Mouse (Mus musculus) hindbrain, embryonic 12.5 days (tissue): Measurements from ENCODE around the gene Rbx1. TPM values are rescaled to one million over a fixed set of nuclear protein-coding genes. Genes with fewer than 3 reads are reported as not detected.
A peak's percentile ranks its signal among the peaks of the same experiment; 100 is the strongest.

Experiments used
- ATAC-seq: fragments of 200-750 bp; cut with Nextera tagmentation; 2 replicates; pipeline ENCODE4 v1.8.0; 2017; ENCODE audit warnings: moderate TSS enrichment; ENCODE audit not compliant: low FRiP score
- H3K27ac ChIP-seq: fragments of 300-500 bp; sonication (generic); 2 replicates; pipeline ENCODE4 v1.5.1; 2016; ENCODE audit warnings: mild to moderate bottlenecking
- H3K27me3 ChIP-seq: fragments of 300-500 bp; sonication (generic); 2 replicates; pipeline ENCODE4 v1.6.1; 2016; ENCODE audit warnings: mild to moderate bottlenecking
- H3K36me3 ChIP-seq: fragments of 300-500 bp; sonication (generic); 2 replicates; pipeline ENCODE4 v1.6.1; 2016; ENCODE audit warnings: mild to moderate bottlenecking
- H3K4me1 ChIP-seq: fragments of 300-500 bp; sonication (generic); 2 replicates; pipeline ENCODE4 v1.6.1; 2016
- H3K4me2 ChIP-seq: fragments of 300-500 bp; sonication (generic); replicated peaks from 2 replicates; pipeline ENCODE4 v1.6.1; 2016; ENCODE audit warnings: mild to moderate bottlenecking
- H3K4me3 ChIP-seq: fragments of 300-500 bp; sonication (generic); 2 replicates; pipeline ENCODE4 v1.5.1; 2016; ENCODE audit warnings: mild to moderate bottlenecking
- H3K9ac ChIP-seq: fragments of 300-500 bp; sonication (generic); 2 replicates; pipeline ENCODE4 v1.6.1; 2016; ENCODE audit warnings: mild to moderate bottlenecking, moderate library complexity
- H3K9me3 ChIP-seq: fragments of 300-500 bp; sonication (generic); replicated peaks from 2 replicates; pipeline ENCODE4 v1.6.1; 2016; ENCODE audit warnings: mild to moderate bottlenecking
- WGBS: fragments of 180-500 bp; shearing (Covaris S2); methylation state at CpG from one replicate; pipeline ENCODE4 v1.1.7; 2016; 5-methylcytosine and 5-hydroxymethylcytosine counted together
- polyA plus RNA-seq: library from polyadenylated mRNA; unstranded; fragments of >200 nt; fragmentation: Nextera tagmentation; extraction: Ambion mirVana; gene quantifications from 2 replicates; pipeline ENCODE4 v1.2.1, GENCODE M21; 2016

The Rbx1 gene
- polyA plus RNA-seq, 1 experiment from 2014 or later: 485 TPM

DNA sequence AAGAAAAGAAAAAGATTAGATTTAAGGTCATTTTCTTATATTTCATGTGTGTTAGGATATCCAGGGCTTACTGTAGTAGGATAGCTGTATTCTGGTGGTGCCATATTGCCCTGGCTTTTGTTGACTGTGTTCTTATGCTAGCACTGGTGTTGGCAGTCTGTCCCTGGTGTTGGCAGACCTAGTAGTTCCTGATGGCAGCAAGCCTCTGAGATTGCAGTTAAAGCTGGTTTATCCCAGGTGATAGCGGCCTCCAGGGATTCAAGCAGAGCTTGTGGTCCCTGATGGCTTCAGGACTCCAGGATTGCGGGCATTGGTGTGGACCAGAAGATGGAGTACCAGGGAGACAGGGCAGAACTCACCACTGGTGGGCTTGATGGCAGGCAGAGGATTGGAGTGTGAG is 37.4 kb downstream of the Rbx1 start:
- no peak for ATAC-seq
- H3K4me2 ChIP-seq: no peak overlapping the region
- 85% methylated on average over 2 of the region's 2 CpGs for WGBS
- no peak overlapping the region for H3K4me3 ChIP-seq
- no peaks in the 10 kb centered on the region for H3K27me3 ChIP-seq
- no peak overlapping the region for H3K9ac ChIP-seq
- no peaks in the 10 kb centered on the region for H3K4me1 ChIP-seq
- no peaks in the 10 kb centered on the region for H3K9me3 ChIP-seq
- no peak overlapping the region for H3K27ac ChIP-seq
- H3K36me3 ChIP-seq: no peaks in the 10 kb centered on the region

DNA sequence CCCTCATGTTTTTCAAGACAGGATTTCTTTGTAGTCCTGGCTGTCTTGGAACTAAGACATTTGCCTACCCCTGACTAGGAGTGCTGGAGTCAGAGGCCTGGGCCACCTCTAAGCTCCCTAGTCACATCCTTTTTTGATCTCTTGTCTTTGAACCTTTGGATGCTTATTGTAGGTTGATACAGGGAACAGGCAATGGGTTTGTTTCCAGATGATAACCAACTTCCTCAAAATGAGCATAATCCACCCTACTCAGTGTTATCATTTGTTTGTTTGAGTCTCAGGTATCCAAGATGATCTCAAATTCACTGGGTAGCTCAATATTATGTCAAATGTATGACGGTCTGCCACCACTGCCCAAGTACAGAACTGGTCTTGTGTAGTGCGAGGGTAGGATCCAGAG is 37.9 kb downstream of the Rbx1 start:
- Histone ChIP-seq H3K9ac (no peak overlapping the region), H3K4me1 (no peaks in the 10 kb centered on the region), H3K36me3 (no peaks in the 10 kb centered on the region), H3K4me3 (no peak overlapping the region), H3K4me2 (no peak overlapping the region), H3K27ac (no peak overlapping the region), H3K27me3 (no peaks in the 10 kb centered on the region), H3K9me3 (no peaks in the 10 kb centered on the region)
- no peak for ATAC-seq
- 92% methylated on average over 2 of the region's 2 CpGs for WGBS

DNA sequence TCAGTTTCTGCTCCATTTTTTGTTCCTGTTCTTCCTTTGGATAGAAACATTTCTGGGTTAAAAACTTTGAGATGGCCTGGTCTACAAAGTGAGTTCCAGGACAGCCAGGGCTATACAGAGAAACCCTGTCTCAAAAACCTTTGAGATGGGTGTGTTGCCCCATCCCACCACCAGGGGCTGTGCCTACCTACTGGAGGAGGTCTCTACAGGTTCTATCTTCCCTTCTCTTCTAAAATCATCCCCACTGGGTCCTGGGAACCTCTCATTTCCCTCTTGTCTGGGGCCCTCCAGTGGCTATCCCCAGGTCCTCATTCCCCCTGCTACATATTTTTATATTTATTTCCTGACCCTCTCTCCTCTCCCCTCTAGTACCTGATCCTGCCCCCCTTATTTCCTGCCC is 41.1 kb downstream of the Rbx1 start:
- no peak overlapping the region for H3K4me2 ChIP-seq
- no peak overlapping the region for H3K27ac ChIP-seq
- H3K4me3 ChIP-seq: no peak overlapping the region
- H3K36me3 ChIP-seq: no peaks in the 10 kb centered on the region
- ATAC-seq: no peak
- H3K9me3 ChIP-seq: no peaks in the 10 kb centered on the region
- no peaks in the 10 kb centered on the region for H3K27me3 ChIP-seq
- H3K9ac ChIP-seq: no peak overlapping the region
- H3K4me1 ChIP-seq: no peaks in the 10 kb centered on the region

DNA sequence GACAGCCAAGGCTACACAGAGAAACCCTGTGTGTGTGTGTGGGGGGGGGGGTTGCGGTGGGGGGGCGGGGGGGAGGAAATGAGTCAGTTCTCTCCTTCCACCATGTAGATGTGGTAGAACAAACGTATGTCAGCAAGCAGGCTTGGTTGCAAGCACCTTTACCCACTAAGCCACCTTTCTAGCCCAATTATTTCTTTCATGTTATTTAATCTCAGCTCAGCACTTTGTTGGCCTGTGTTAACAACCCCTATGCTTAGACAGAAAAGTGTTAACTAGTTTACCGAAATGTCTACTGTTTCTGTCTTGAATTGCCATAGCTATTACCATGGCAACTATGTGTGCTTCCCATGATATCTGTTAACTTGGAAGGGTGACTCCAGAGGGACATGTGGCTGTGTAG is 44.5 kb downstream of the Rbx1 start:
- 90% methylated on average over 3 of the region's 4 CpGs for WGBS
- ATAC-seq: no peak

DNA sequence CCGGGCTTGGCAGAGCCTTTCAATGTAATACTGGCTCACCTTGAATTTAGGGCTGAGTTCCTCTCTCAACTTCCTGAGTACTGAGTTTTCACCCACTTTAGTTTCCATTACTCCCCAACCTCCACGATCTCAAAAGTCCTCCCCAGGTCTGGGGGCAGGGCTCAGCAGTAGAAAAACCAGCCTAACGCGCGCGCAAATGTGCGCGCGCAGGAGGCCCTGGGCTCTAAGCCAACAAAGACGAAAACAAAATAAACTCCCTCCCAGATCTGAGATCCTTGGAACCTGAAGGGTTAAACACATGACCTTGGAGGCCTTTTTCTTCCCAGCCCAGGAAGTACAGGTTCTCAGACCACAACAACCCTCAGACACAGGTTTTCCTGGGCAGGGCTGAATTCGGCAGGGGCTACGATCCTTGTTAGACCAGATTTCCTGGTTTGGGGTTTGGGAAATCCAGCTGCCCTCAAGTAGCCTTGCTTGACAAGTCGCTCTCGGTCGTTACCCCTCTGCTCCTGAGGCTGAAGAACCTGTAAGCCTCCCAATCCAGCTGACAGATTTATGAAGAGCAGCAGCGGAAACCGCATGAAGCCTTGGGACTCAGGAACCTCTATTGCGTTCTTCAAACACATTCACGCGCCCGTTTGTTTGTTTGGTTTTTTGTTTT is 45.6 kb downstream of the Rbx1 start:
- 53% methylated on average over 21 of the region's 21 CpGs for WGBS

More for the DNA sequence above, 44.5 kb downstream of the Rbx1 start:
- no peaks in the 10 kb centered on the region for H3K9me3 ChIP-seq
- H3K4me1 ChIP-seq: peaks cover 10% of the 10 kb centered on the region
- no peak overlapping the region for H3K4me2 ChIP-seq
- no peak overlapping the region for H3K4me3 ChIP-seq
- no peak overlapping the region for H3K9ac ChIP-seq
- H3K36me3 ChIP-seq: no peaks in the 10 kb centered on the region
- H3K27ac ChIP-seq: no peak overlapping the region
- no peaks in the 10 kb centered on the region for H3K27me3 ChIP-seq

DNA sequence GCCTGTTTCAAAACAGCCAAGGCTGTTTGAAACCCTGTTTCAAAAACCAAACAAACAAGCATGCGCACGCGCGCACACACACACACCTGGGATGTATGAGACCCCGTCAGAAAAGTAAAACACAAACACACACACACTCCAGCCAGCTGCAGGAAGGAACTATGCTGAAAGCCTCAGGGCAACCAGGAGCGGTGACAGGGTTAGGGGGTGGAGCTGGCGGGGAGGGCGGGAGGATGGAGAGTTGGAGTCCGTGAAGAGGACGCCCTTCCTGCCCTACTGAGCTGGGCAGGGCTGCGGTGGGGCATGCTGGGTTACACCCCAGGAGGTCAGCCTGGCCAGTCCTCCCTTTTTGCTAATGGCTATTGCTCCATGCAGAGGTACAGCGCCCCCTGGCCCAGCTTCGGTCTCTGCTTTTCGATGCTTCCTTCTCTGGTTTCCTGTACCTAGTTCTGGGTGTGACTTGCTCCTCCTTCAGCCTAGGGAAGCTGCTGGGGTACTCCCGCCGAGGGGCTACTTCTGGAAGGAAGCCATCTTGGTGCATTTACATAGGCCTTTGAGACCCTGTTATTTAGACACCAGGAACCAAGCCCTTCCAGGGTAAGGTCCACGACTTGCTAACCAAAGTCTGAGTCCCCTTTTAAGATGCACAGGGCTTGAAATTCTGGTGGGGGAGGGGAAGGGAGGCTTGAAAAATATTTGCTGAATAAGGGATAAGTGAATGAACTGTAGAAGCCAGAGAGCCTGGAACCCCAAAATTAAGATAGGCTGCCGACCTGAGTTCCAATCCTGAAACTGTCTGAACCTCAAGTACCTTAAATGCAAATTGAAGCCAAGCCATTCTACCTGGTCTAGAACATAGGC is 48.2 kb downstream of the Rbx1 start:
- Histone ChIP-seq H3K9me3 (no peaks in the 10 kb centered on the region), H3K9ac (peak overlapping the region; percentile 47), H3K27ac (0 out of 2 replicates have a peak overlapping the region, but pooled peaks have one; percentile 18), H3K36me3 (no peaks in the 10 kb centered on the region), H3K4me1 (peaks cover 10% of the 10 kb centered on the region), H3K27me3 (no peaks in the 10 kb centered on the region), H3K4me3 (peak overlapping the region; percentile 24), H3K4me2 (peak overlapping the region; percentile 56)
- no peak for ATAC-seq
- WGBS: 11% methylated on average over 18 of the region's 18 CpGs

More for the DNA sequence above, 45.6 kb downstream of the Rbx1 start:
- Histone ChIP-seq H3K27ac (no peak overlapping the region), H3K4me1 (peaks cover 10% of the 10 kb centered on the region), H3K36me3 (no peaks in the 10 kb centered on the region), H3K27me3 (no peaks in the 10 kb centered on the region), H3K9me3 (no peaks in the 10 kb centered on the region), H3K4me3 (no peak overlapping the region), H3K9ac (no peak overlapping the region), H3K4me2 (peak overlapping the region; percentile 26)
- no peak for ATAC-seq

DNA sequence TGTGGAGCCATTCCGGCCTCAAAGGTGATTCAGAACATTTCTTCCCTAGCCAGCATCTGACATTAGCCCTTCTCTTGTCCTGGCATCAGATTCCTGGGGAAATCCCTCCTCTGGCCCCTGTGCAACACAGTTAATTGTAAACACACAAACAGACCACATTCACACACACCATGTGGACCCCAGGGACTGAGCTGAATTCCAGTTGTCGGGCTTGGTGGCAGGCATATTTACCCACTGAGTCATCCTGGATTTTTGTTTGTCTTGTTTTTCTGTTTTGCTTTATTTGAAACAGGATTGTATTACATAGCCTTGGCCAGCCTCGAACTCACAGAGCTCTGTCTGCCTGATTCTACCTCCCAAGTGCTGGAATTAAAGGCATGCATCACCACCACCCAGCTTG is 49.1 kb downstream of the Rbx1 start:
- no peaks in the 10 kb centered on the region for H3K27me3 ChIP-seq
- H3K9ac ChIP-seq: no peak overlapping the region
- ATAC-seq: no peak
- no peak overlapping the region for H3K4me2 ChIP-seq
- H3K36me3 ChIP-seq: no peaks in the 10 kb centered on the region
- no peak overlapping the region for H3K27ac ChIP-seq
- peaks cover 10% of the 10 kb centered on the region for H3K4me1 ChIP-seq
- H3K4me3 ChIP-seq: no peak overlapping the region
- 80% methylated on average over 3 of the region's 3 CpGs for WGBS
- no peaks in the 10 kb centered on the region for H3K9me3 ChIP-seq

DNA sequence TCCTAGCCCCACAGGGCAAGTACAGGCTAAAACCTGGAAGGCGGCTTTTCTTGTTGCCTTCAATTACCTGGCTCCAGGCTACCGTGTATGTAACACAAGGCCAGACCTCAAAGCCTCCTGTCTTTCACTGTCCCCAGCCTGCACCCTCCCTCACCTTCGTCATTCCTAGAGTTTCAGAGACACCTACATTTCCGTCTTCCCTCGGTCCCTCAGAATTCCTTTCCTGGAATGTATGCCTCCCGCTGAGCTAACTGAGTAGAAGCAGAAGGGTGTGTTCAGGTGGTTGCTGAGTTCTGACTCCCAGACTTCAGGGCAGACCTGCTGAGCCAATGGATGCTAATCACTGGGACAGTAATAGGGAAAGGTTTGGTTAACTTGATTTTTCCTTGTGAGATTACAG is 51.9 kb downstream of the Rbx1 start:
- ATAC-seq: no peak
- Histone ChIP-seq H3K27ac (no peak overlapping the region), H3K4me3 (no peak overlapping the region), H3K27me3 (peaks cover 7% of the 10 kb centered on the region; the same call in 1 of the 2 replicates), H3K36me3 (no peaks in the 10 kb centered on the region), H3K4me2 (no peak overlapping the region), H3K4me1 (peaks cover 16% of the 10 kb centered on the region), H3K9ac (no peak overlapping the region), H3K9me3 (no peaks in the 10 kb centered on the region)
- 56% methylated on average over 6 of the region's 6 CpGs for WGBS

DNA sequence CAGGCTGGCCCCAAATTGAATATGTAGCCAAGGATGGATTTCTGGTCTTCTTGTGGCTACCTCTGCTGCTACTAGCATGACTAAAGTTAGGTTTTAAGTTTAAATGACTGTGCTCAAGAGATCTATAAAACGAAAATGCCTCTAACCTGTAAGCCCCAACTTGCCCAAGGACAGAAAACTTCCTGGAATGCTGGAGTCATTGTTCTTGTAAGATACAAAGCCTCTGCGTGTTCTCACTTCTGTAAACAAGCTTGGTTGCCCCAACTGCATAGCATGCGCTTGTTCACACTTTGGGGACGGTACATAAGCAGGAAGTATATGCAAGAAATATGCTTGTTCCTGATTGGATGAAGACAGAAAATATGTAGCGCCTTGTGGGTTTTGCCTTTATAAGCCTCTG is 52.7 kb downstream of the Rbx1 start:
- H3K36me3 ChIP-seq: no peaks in the 10 kb centered on the region
- WGBS: 85% methylated on average over 5 of the region's 5 CpGs
- H3K27me3 ChIP-seq: peaks cover 7% of the 10 kb centered on the region; the same call in 1 of the 2 replicates
- H3K4me3 ChIP-seq: no peak overlapping the region
- peaks cover 16% of the 10 kb centered on the region for H3K4me1 ChIP-seq
- H3K9ac ChIP-seq: no peak overlapping the region
- no peak for ATAC-seq
- H3K4me2 ChIP-seq: no peak overlapping the region
- H3K9me3 ChIP-seq: no peaks in the 10 kb centered on the region
- no peak overlapping the region for H3K27ac ChIP-seq

DNA sequence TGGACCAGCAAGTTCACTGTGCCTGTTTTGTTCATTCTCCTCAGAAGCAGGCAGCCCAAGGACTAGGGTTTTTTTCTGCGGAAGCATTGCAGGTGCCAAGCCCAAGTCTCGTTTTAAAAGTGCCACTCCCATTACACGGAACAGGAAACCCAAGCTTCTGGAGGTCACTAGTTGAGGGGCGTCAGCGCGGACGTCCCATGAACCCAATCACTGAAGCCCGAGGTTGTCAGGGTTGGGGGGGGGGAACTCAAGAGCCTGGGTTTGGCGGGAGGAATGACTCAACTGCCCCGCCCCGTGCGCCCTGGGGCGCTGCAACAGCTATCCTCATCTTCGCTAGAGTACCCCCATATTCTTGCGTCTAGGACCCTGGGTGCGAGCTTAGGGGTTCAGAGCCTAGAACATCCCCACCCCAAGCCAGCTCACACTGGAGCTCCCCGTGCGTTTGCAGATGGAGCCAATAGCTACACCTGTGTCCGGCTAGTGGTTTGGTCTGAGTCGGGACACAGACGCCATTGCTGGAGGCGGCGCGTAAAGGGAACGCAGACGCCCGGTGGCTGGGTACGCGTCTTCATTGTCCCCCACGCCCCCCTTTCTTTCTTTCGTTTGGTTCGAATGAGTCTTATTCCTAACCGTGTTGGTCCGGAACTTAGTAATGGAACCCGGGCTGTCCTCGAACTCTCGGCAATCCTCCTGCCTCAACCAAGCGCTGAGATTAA is 56.1 kb downstream of the Rbx1 start:
- under 1% methylated on average over 38 of the region's 38 CpGs for WGBS
- 0 out of 2 replicates have a peak, but pooled peaks have one; percentile 26 for ATAC-seq
- H3K4me2 ChIP-seq: peak overlapping the region; percentile 93

DNA sequence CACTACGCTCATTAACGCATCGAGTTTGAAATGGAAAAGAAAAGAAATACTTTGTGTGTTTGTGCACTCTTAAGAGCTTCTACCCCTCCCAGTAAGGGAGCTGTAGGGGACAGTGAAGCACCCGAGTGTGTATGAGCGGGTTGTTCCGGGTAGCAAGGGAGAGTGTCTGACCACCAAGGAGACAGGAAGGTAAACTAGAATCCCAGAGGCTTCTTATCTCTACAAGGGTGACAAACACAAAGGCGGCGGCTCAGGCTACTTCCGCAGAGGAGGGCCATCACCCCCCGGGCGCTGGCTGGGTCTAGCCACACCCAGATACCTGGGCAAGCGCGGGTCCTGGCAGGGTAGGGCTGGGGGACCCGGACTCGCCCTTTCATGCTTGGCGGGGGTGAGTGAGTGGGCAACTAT is 56.7 kb downstream of the Rbx1 start:
- Histone ChIP-seq H3K9me3 (no peaks in the 10 kb centered on the region), H3K36me3 (no peaks in the 10 kb centered on the region), H3K27ac (peak overlapping the region; percentile 90), H3K27me3 (peaks cover 13% of the 10 kb centered on the region; the same call in 1 of the 2 replicates), H3K9ac (peak overlapping the region; percentile 75), H3K4me1 (peaks cover 11% of the 10 kb centered on the region; the same call in 1 of the 2 replicates), H3K4me2 (peak overlapping the region; percentile 93), H3K4me3 (peak overlapping the region; percentile 55)
- under 1% methylated on average over 16 of the region's 16 CpGs for WGBS
- ATAC-seq: no peak; the same call in 1 of the 2 replicates

More for the DNA sequence above, 56.1 kb downstream of the Rbx1 start:
- Histone ChIP-seq H3K36me3 (no peaks in the 10 kb centered on the region), H3K27me3 (peaks cover 13% of the 10 kb centered on the region; the same call in 1 of the 2 replicates), H3K9ac (peak overlapping the region; percentile 75), H3K4me3 (peak overlapping the region; percentile 55), H3K27ac (peak overlapping the region; percentile 90), H3K4me1 (peaks cover 11% of the 10 kb centered on the region; the same call in 1 of the 2 replicates), H3K9me3 (no peaks in the 10 kb centered on the region)
